Comparison of ENCODE assay signal across 21 mouse cellular contexts in genomic region chr9:62240036-62240435, GRCm38 (mm10). TPM values are rescaled to one million over a fixed set of nuclear protein-coding genes. Genes with fewer than 3 reads are reported as not detected.
"Had no signal": no experiment of that assay in that cellular context is flagged by ENCODE, and none has a peak within 500 bp of the region (broad histone marks: within the 10 kb centered on the region; RNA-seq: fewer than 3 reads in every experiment).

No protein-coding gene starts in this region.

- H3K27ac ChIP-seq: kidney, postnatal 0 days; limb, embryonic 15.5 days; liver, embryonic 12.5 days; midbrain, embryonic 12.5 days; neural tube, embryonic 13.5 days had no signal

- H3K27me3 ChIP-seq: neural tube, embryonic 13.5 days had no signal

- ATAC-seq: liver, embryonic 12.5 days had no signal

- H3K36me3 ChIP-seq: limb, embryonic 15.5 days; liver, embryonic 12.5 days; midbrain, embryonic 12.5 days; neural tube, embryonic 13.5 days had no signal

- H3K9ac ChIP-seq: limb, embryonic 15.5 days; liver, embryonic 12.5 days; lung, embryonic 14.5 days; midbrain, embryonic 12.5 days; neural tube, embryonic 13.5 days had no signal

- H3K4me3 ChIP-seq: limb, embryonic 15.5 days; liver, embryonic 12.5 days; midbrain, embryonic 12.5 days; myocyte; neural tube, embryonic 13.5 days had no signal

- H3K9me3 ChIP-seq: limb, embryonic 15.5 days; liver, embryonic 12.5 days; midbrain, embryonic 12.5 days; neural tube, embryonic 13.5 days had no signal

- H3K4me2 ChIP-seq: limb, embryonic 15.5 days; liver, embryonic 12.5 days; lung, embryonic 14.5 days; midbrain, embryonic 12.5 days; neural tube, embryonic 13.5 days had no signal

- DNase-seq: kidney, adult 9 months; kidney, postnatal 36 days; layer of hippocampus, adult 9-11 months; layer of hippocampus, postnatal 36 days; lung, embryonic 14.5 days; lung, postnatal 10 days; right cerebral cortex, postnatal 14 days; thymus, adult 18-20 months; thymus, postnatal 14 days had no signal

- H3K4me1 ChIP-seq: liver, embryonic 12.5 days had no signal

RNA-seq across cellular contexts. Expression of gene Spesp1, which starts 42.0 kb away (rescaled TPM):
- total RNA-seq: left cerebral cortex, postnatal 25 days; megakaryocyte, adult 5-6 weeks had no signal
- polyA plus RNA-seq: kidney, postnatal 0 days; limb, embryonic 11.5 days; limb, embryonic 15.5 days; liver, embryonic 12.5 days; liver, embryonic 16.5 days; lung, embryonic 14.5 days; midbrain, embryonic 12.5 days; myocyte; neural tube, embryonic 13.5 days; small intestine, adult 2 months; stomach, embryonic 16.5 days had no signal
